Mouse (Mus musculus) C2C12 (cell line): ENCODE results near the gene Pars2. TPM values are rescaled to one million over a fixed set of nuclear protein-coding genes. Genes with fewer than 3 reads are reported as not detected.

ENCODE experiments used
- H3K27me3 ChIP-seq: one replicate; pipeline ENCODE4 v1.6.1; 2011; ENCODE audit not compliant: control insufficient read depth, insufficient read depth, insufficient read length
- H3K36me3 ChIP-seq: one replicate; pipeline ENCODE4 v1.6.1; 2011; ENCODE audit not compliant: control insufficient read depth, insufficient read depth
- H3K4me3 ChIP-seq: one replicate; pipeline ENCODE4 v1.5.1; 2011; ENCODE audit warnings: mild to moderate bottlenecking, control low read depth; ENCODE audit not compliant: poor library complexity, insufficient read depth, severe bottlenecking
- H3K79me2 ChIP-seq: one replicate; pipeline ENCODE4 v1.6.1; 2011; ENCODE audit not compliant: control insufficient read depth, insufficient read depth
- H3K79me3 ChIP-seq: one replicate; pipeline ENCODE4 v1.6.1; 2011; ENCODE audit warnings: low read depth, control low read depth
- H3ac ChIP-seq: one replicate; pipeline ENCODE3; 2011; ENCODE audit warnings: low read depth; ENCODE audit not compliant: control insufficient read depth, insufficient read length
- CEBPB ChIP-seq: IDR thresholded peaks from one replicate; pipeline ENCODE4 v1.6.1; 2011; ENCODE audit warnings: low read depth, mild to moderate bottlenecking, control low read depth, moderate library complexity
- CTCF ChIP-seq: IDR thresholded peaks from one replicate; pipeline ENCODE4 v1.5.1; 2011; ENCODE audit not compliant: control insufficient read depth, insufficient read depth, insufficient read length
- FOSL1 ChIP-seq: IDR thresholded peaks from one replicate; pipeline ENCODE4 v1.8.0; 2011; ENCODE audit warnings: mild to moderate bottlenecking, low read length; ENCODE audit not compliant: poor library complexity, insufficient read depth, severe bottlenecking
- MAX ChIP-seq: IDR thresholded peaks from one replicate; pipeline ENCODE4 v1.6.1; 2011; ENCODE audit warnings: mild to moderate bottlenecking, control low read depth
- MYOD1 ChIP-seq: IDR thresholded peaks from one replicate; pipeline ENCODE4 v1.6.1; 2011; ENCODE audit warnings: low read depth; ENCODE audit not compliant: control insufficient read depth, insufficient read length
- MYOG ChIP-seq: IDR thresholded peaks from one replicate; pipeline ENCODE4 v1.6.1; 2011; ENCODE audit not compliant: control insufficient read depth, insufficient read length; ENCODE audit errors: extremely low read depth
- USF1 ChIP-seq: IDR thresholded peaks from one replicate; pipeline ENCODE4 v1.6.1; 2011; ENCODE audit warnings: low read depth, mild to moderate bottlenecking, control low read depth, moderate library complexity
- polyA plus RNA-seq: library from polyadenylated mRNA; unstranded; fragments of >200 nt; fragmentation: generic; extraction: Trizol; gene quantifications from one replicate; pipeline ENCODE4 v1.2.1, GENCODE M21; 2012; ENCODE audit warnings: missing spikeins

Pars2 gene
- polyA plus RNA-seq, 1 experiment = 7.6 TPM

- Histone ChIP-seq H3K36me3 (no peaks in the 10 kb centered on the region), H3K27me3 (peaks cover 36% of the 10 kb centered on the region), H3K79me2 (no peaks in the 10 kb centered on the region), H3K79me3 (no peaks in the 10 kb centered on the region), H3ac (no peak overlapping the region), H3K4me3 (no peak overlapping the region)
- TF ChIP-seq CEBPB (no peak), CTCF (no peak), FOSL1 (no peak), MAX (no peak), MYOD1 (no peak), MYOG (no peak), USF1 (no peak)
Measured at GRCm38 (mm10) chr4:106703956-106704355, 53.1 kb downstream of the Pars2 start.

- Histone ChIP-seq H3ac (no peak overlapping the region), H3K27me3 (peaks cover 37% of the 10 kb centered on the region), H3K4me3 (no peak overlapping the region), H3K79me3 (no peaks in the 10 kb centered on the region), H3K79me2 (no peaks in the 10 kb centered on the region), H3K36me3 (no peaks in the 10 kb centered on the region)
- TF ChIP-seq MAX = no peak
- TF ChIP-seq FOSL1 = no peak
- no peak for TF ChIP-seq USF1
- no peak for TF ChIP-seq CTCF
- TF ChIP-seq MYOD1 = no peak
- no peak for TF ChIP-seq CEBPB
- TF ChIP-seq MYOG = no peak
Measured at GRCm38 (mm10) chr4:106704416-106704815, 53.5 kb downstream of the Pars2 start.

Other genes starting within 250 kb of the Pars2 start
- 7.3 TPM for gene Pcsk9, start 186.7 kb upstream of the Pars2 start, polyA plus RNA-seq
- not detected for gene Bsnd, start 158.8 kb upstream of the Pars2 start, polyA plus RNA-seq
- gene Dhcr24, start 90.0 kb upstream of the Pars2 start, polyA plus RNA-seq = 113 TPM
- not detected for gene Lexm, start 33.8 kb upstream of the Pars2 start, polyA plus RNA-seq
- not detected for gene Ttc22, start 28.6 kb upstream of the Pars2 start, polyA plus RNA-seq
- 24.7 TPM for gene Ttc4, start 27.9 kb downstream of the Pars2 start, polyA plus RNA-seq
- gene Mroh7, start 79.9 kb downstream of the Pars2 start, polyA plus RNA-seq = not detected
- gene Fam151a, start 82.8 kb downstream of the Pars2 start, polyA plus RNA-seq = not detected
- 0.54 TPM for gene Acot11, start 153.9 kb downstream of the Pars2 start, polyA plus RNA-seq